Mouse (Mus musculus): ENCODE measurements around the gene Tstd2. TPM values are rescaled to one million over a fixed set of nuclear protein-coding genes. Genes with fewer than 3 reads are reported as not detected.

The Tstd2 gene
- 10 to 100 TPM; 22.3 to 28.5 TPM for total RNA-seq (2021)
- long read RNA-seq, experiment 1, transcript Tstd2-202 (10 exons, 3,726 nt) = major isoform, 5 of 12 reads
- long read RNA-seq, experiment 1, partial matches to known transcripts = 2 of 12 reads
- long read RNA-seq, experiment 1, other reads (novel, unspliced or antisense) = 5 of 12 reads
- long read RNA-seq, experiment 2, transcript Tstd2-202 (10 exons, 3,726 nt) = major isoform, 7 of 17 reads
- long read RNA-seq, experiment 2, partial matches to known transcripts = 2 of 17 reads
- long read RNA-seq, experiment 2, other reads (novel, unspliced or antisense) = 6 of 17 reads

DNA sequence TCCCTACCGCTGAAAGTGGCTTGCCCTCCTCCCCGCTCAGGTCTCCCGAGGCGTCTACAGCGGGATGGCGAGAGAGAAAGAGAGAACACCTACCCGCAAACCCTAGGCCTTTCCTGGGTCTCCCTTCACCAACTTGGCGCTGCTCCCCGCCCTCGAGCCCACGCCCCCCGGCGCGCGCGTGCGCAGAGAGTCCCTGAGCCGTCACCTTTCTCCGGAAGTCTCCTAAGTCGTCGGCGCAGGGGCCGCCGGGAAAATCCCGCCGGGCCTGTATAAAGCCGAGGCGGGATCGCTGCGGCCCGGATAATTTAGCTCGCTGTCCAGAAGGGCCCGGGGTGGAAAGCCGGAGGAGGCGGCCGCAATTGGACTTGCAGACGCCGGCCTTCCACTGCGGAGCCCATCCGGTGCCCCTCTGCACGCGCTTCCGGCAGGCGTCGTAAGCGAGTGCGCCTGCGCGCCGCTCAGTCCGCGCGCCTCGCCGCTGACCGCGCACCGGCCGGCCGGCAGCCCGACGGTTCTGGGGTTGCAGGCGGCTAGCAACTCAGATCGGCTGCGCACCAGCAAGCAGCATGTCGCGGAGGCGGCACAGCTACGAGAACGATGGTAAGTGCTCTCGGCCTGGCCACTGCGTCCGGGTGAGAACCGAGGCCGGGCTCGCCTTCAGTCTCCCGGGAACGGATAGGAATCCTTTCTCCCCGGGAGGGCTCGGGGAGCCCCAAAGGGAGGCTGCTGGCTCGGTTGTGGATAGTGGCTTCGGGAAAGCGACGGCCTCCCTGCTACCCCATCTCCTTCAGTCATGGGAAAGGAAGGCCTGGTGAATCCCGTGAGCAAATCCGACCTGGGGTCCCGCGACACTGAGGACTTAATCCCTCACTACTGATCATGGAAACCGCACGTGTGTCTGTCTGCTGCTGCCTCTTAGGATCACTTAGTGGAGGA, at the start of gene Tstd2, which contains the start of gene Ncbp1:
Gene Tstd2, minus strand, starts transcription at position 408 of the 936 bp plus-strand sequence.
Gene Ncbp1, plus strand, starts transcription at position 327 of the 936 bp plus-strand sequence.
- peak; percentile 94 for DNase-seq

DNA sequence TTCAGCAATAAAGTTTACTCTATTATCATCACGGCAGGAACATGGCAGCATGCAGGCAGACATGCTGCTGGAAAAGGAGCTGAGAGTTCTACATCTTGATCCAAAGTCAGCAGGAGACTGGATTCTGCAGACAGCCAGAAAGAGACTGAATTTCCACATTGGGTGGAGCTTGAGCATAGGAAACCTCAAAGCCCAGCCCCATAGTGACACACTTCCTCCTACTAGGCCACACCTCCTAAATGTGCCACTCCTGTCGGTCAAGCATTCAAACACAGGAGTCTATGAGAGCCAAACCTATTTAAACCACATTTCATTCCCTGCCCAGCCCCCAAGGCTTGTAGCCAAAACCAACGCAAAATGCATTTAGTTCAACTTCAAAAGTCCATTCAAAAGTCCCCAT, 48.0 kb upstream of the Tstd2 start:
- DNase-seq = no peak

DNA sequence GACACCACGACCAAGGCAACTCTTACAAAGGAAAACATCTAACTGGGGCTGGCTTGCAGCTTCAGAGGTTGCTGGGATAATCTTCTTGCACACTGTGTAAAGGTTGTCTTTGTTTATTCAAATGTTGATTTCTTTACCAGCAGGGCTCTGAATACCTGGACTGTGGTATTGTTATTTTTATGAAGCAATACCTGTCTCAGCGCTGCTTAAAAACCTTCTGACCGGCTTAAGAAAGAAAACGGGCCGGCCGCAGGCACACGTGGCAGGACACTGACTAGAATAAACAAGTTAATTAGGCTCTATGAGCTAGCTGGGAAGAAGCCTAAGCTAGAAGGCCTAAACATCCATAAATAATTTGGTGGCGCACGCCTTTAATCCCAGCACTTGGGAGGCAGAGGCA, 47.4 kb upstream of the Tstd2 start:
- DNase-seq = no peak

DNA sequence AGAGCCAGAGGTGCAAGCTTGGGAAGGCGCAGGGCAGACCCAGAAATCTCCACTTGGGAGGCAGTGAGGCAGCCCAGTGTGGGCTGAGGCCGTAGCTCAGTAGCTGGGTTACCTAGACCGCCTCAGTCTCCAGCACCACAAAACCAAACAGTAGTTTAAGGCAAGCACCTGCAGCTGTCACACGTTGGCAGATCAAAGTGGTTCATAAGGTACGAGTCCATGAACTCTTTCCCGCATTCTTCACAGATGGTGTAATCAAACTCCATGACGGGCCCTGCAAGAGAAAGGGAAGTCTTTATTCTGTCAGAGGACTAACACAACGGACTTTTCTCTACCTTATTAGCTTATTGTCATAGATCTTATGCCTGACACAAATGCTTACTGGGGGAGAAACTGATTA, 46.9 kb upstream of the Tstd2 start:
- DNase-seq = no peak

DNA sequence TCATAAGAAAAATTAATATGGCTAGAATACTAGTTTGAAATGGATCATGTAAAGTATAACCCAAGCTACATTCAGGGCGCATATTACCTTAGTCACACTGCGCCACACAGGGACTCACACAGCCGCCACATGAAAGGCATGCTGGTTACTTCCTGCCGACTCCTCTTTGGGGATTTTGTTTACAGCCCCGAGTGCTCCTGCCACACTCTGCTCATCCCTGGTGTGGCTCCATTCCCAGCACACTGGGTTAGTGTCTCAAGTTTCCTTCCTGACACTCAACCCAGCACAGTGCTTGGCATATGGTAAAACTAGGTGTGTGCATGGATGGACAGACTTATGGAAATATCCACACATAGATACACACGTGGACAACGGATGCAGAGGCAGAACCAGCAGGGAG, 43.7 kb upstream of the Tstd2 start:
- DNase-seq = no peak

- DNase-seq = no peak
Measured at GRCm38 (mm10) chr4:46181168-46181567, 42.7 kb upstream of the Tstd2 start.

DNA sequence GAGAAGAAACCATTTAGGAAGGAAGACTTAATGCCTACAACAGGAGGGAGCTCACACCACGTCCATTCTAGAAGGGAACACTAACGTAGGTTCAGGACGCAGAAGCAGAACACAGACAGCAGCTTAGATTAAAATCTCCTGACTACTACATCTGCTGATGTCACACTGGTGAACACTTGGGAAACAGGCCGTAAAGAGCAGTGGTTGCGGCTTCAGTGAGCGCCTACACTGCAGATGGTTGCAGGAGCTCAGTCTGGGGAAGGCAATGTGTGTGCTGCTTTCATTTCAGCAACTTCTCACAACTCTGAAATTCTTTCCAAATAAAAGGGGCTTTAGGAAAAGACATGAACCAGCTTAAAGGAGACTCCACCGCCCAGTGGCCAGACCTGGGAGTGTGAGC, 39.0 kb upstream of the Tstd2 start:
- DNase-seq = no peak

DNA sequence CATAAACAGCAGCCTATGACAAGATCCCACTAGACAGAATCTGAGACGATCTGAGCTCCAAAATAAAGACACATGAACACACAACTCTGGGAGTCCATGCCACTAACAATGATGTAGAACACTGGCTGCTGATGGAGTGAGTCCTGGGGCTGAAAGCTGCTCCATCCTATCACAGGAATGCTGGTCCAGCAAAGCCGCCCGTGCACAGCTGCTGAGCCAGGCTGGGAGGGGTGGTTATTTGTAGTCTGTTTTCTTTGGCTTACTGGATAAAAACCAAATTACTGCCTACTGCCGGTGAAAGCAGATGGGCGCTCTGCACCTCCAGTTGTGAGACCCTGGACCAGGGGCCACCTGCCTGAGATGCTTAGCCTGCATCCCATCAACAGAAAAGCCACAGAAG, 38.5 kb upstream of the Tstd2 start:
- no peak for DNase-seq

DNA sequence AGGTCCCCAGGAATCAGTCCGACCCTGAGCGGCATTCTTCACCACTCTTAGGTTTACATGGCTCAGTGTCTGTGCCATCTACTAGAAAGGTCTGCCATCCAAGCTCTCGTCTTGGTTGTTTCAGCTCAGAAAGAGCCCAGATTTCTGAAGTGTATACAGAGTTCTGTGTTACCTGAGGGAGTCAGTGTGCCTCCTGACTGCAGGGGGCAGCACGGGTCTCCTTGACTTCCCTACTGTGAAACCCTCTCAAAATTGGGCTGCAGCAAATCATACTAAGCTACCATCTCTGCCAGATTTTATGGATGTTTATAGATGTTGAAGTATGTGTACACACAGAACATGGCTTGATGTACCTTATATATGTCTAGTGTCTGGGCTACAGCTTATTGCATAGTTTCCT, 37.8 kb upstream of the Tstd2 start:
- DNase-seq = no peak

GRCm38 (mm10) chr4:46171761-46172160, 33.3 kb upstream of the Tstd2 start:
- DNase-seq = no peak

- DNase-seq = no peak
Measured at GRCm38 (mm10) chr4:46165831-46166230, 27.3 kb upstream of the Tstd2 start.

DNA sequence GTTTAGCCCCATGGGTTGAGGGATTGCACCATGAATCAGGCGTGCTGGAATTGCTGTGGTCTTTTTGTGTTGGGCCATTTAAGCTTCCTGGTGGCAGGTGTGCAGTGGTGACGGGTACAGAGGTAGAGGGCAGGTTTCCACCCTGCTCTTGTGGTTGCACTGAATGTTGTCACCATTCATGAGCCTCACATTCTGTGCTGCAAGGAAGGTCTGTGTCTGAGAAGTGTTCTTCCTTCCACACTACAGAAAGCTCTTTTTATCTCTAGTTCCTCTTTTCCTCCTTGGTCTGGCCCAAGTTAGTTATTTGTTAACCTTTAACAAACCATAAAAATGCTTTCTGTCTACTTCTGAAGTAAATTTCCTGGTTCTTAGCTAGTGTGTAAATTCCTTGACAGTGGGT, 25.5 kb upstream of the Tstd2 start:
- DNase-seq = no peak

DNA sequence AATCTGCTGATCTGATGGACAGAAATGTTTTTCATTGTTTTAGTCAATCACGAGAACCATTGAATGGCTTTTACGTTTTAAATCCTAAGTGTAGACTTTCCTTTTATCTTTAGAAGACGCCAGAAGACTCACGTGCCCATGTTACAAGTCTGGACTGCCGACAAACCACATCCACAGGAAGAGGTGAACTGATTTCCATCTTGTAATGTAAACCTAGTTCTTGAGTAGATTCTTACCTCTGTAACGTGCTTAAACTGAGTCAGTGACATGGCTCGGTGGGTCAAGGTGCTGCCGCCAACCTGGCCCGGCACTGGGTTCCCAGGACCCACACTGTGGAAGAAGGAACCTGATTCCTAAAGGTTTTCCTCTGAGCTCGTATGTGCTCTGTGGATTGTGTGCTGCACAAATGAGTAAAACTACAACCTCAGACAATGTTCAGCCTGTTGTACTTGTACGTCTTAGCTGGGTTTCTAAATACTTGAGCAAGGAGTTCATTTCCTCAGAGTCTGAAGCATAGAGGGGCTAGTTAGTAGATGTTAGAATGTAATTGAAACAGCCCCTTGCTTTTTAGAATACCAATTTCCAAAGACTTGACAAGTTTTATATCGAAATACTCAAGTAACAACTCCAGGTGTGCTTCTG, 13.5 kb upstream of the Tstd2 start:
- no peak for DNase-seq

- no peak for DNase-seq
Measured at GRCm38 (mm10) chr4:46146881-46147280, 8.4 kb upstream of the Tstd2 start.

DNA sequence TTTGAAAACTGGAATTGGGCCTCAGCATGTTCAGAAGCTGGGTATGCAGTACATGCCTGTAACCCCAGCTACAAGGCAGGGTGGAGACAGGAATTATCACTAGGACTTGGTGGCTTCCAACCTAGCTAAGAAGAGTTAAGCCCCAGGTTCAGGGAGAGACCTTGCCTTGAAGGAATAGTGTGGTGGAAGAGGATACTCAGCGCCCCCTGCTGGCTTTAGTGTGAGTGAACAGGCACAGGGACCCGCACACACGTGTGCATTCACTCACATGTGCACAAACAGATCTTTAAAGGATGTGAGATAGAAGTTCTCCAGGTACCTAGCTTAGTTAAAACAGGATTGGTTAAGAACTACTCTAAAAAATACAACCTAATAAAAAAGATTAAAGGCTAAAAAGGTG, 5.8 kb upstream of the Tstd2 start:
- DNase-seq = no peak

DNA sequence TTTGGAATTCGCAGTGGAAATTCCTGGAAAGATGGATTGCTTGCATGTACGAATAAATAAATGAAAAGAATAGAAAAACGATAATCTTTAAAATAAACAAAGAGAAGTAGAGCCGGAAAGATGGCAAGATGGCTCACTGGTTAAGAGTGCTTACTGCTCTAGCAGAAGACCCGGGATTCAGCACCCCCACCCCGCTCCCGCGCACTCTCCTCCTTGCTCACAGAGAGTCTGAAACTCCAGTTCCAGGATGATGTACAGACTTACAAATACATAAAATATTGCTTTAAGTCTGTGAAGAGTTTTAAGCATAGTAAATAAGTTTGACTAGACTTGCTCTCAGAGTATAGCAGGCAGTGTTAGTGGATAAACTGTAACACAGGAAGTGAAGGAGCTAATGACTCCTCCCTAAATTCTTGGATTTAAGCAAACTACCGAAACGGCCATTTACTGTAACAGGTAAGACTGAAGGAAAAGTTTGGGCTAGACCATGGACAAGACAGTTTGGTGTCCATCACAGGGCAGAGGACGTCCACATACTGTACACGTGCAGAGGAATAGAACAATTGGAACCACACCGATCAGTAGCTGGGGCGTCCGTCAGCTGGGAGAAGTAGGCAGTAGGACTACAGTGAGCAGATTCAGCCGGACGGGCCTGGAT, 736 bp downstream of the Tstd2 start:
- peak; percentile 33 for DNase-seq

DNA sequence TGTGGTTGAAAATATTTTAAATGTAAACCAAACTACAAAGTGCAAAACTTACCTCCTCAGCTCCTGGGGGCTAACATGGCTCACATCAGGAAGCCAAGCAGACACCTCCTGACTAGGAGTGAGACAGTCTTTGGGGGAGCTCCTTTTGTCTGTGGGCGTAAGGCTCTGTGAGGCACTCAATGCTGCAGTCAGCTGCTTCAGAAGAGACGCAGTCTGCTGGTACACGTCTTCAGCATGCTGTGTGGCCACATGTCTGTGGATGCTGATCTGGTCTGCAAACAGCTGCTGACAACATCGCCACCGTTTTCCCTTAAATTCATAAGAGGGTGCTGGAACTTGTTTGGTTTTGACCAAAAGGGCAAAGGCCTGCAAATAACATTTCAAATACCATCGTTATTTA, 6.7 kb downstream of the Tstd2 start:
- DNase-seq = no peak

DNA sequence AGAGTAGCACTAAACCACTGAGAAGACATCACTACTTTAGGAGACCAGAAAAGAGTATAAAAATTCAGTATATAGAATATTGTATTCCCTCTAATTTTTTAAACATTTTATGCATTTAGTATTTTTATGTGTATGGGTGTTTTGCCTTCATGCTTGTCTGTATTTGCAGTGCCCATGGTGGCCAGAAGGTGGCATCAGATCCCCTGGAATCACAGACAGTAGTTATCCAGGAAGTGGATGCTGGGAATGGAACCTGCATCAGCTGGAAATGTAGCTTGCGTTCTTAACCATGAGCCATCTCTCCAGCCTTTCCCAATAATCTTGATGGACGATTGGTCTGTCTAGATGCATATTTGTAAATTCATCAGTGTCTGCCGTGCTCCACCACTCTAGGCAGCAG, 8.3 kb downstream of the Tstd2 start:
- DNase-seq = peak; percentile 65

DNA sequence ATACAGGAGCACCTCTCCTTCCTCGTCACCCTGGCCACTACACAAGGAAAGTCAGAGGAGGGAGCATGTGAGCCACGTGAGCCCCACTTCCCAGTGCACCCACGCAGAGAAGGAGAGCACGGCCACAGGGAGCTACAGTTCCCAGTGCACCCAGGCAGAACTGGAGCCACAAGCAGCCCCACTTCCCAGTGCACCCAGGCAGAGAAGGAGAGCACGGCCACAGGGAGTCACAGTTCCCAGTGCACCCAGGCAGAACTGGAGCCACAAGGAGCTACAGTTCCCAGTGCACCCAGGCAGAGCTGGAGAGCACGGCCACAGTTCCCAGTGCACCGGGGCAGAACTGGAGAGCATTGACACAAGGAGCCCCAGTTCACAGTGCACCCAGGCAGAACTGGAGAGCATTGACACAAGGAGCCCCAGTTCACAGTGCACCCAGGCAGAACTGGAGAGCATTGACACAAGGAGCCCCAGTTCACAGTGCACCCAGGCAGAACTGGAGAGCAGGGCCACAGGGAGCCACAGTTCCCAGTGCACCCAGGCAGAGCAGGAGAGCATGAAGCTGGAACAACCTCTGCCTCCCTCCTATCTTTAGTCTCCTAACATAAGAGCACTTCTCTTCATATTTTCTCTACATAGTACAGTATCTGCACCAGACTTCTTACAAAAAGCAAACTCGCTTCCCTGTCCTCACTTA, 9.0 kb downstream of the Tstd2 start:
- no peak for DNase-seq

GRCm38 (mm10) chr4:46126541-46126940, 12.0 kb downstream of the Tstd2 start:
- peak; percentile 84 for DNase-seq

DNA sequence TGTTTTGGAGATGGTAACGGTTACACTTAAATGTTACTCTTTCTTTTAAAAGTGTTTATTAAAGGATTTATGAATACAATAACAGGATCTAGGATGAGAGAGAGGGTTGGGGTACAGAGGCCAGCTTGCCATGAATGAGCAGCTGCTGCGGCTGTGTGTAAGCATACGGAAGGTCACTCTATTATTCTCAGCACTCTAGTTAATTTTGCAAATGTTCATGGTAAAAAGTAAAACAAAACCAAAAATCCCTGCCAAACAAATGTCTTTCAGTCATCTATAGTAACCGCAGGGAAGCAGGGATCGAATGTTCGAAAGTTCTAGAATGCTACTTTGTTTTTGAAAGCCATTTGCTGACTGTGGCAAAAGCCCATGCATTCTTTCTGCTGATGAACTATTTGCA, 15.1 kb downstream of the Tstd2 start:
- DNase-seq = no peak

DNA sequence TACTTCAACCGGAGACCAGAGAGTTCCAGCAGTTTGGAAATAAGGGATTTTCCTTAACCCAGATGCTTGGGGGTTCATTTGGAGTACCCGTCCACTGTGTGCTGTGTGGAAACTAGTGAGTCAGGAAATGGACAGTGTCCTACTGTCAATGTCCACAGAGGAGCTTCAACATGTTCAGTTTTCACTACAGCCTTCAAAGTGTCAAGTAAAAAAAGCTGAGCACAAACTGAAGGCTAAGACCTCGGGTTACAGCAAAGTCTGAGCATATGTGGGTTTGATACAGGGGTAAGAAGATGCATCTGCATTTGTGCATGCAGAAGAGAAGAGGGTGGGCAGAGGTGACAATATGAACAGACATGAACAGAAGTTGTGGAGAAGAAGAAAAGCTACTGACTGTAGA, 17.7 kb downstream of the Tstd2 start:
- no peak for DNase-seq

Data from adrenal gland, postnatal 10 days (tissue).